18 mouse cellular contexts compared by ENCODE assay signal in genomic region chr7:145219420-145219831, GRCm38 (mm10). TPM values are rescaled to one million over a fixed set of nuclear protein-coding genes. Genes with fewer than 3 reads are reported as not detected.
DNase-seq lines count a peak whose midpoint lies in the region; ATAC-seq lines count a peak whose summit lies in the region.
"Had no signal": no experiment of that assay in that cellular context is flagged by ENCODE, and none has a peak within 500 bp of the region (broad histone marks: within the 10 kb centered on the region; RNA-seq: fewer than 3 reads in every experiment).

No protein-coding gene starts in this region.

- no peaks in the 10 kb centered on the region for H3K4me1 ChIP-seq in forebrain, embryonic 16.5 days (replicated peaks; ENCODE audit: control insufficient read depth, insufficient read depth, low read length)
- H3K4me1 ChIP-seq in forebrain, embryonic 11.5 days (replicated peaks; ENCODE audit: control insufficient read depth, insufficient read depth, low read length): no peaks in the 10 kb centered on the region; the same call in 1 of the 2 replicates
- H3K4me1 ChIP-seq in hindbrain, embryonic 16.5 days (ENCODE audit: control insufficient read depth, insufficient read depth, low read depth, low read length): no peaks in the 10 kb centered on the region
- H3K4me1 ChIP-seq in hindbrain, embryonic 14.5 days (replicated peaks; ENCODE audit: control insufficient read depth, insufficient read depth, low read length): no peaks in the 10 kb centered on the region
- H3K4me1 ChIP-seq: midbrain, embryonic 15.5 days had no signal

- ATAC-seq in forebrain, embryonic 16.5 days: peak; percentile 55
- ATAC-seq in forebrain, embryonic 11.5 days (replicated peaks; ENCODE audit: low FRiP score): no peak
- ATAC-seq in hindbrain, embryonic 16.5 days: peak; percentile 79
- ATAC-seq in hindbrain, embryonic 14.5 days (ENCODE audit: low FRiP score): no peak
- ATAC-seq: midbrain, embryonic 15.5 days had no signal

- no peak overlapping the region for H3K4me2 ChIP-seq in forebrain, embryonic 16.5 days (ENCODE audit: low read length)
- H3K4me2 ChIP-seq in forebrain, embryonic 11.5 days (ENCODE audit: low read depth, low read length, severe bottlenecking): no peak overlapping the region
- no peak overlapping the region for H3K4me2 ChIP-seq in hindbrain, embryonic 16.5 days (ENCODE audit: low read length)
- H3K4me2 ChIP-seq in hindbrain, embryonic 14.5 days (replicated peaks): no peak overlapping the region
- H3K4me2 ChIP-seq: embryonic facial prominence, embryonic 13.5 days; midbrain, embryonic 15.5 days; neural tube, embryonic 12.5 days had no signal

- no peaks in the 10 kb centered on the region for H3K9me3 ChIP-seq in forebrain, embryonic 16.5 days (ENCODE audit: control insufficient read depth, low read length)
- no peaks in the 10 kb centered on the region for H3K9me3 ChIP-seq in forebrain, embryonic 11.5 days (ENCODE audit: control insufficient read depth, low read length)
- H3K9me3 ChIP-seq in hindbrain, embryonic 16.5 days (ENCODE audit: control insufficient read depth, low read length): no peaks in the 10 kb centered on the region
- no peaks in the 10 kb centered on the region for H3K9me3 ChIP-seq in hindbrain, embryonic 14.5 days (ENCODE audit: control insufficient read depth, low read length)
- H3K9me3 ChIP-seq: embryonic facial prominence, embryonic 13.5 days; midbrain, embryonic 15.5 days; neural tube, embryonic 12.5 days had no signal

- H3K27me3 ChIP-seq in forebrain, embryonic 16.5 days (replicated peaks; ENCODE audit: control insufficient read depth, insufficient read depth, low read length): no peaks in the 10 kb centered on the region
- no peaks in the 10 kb centered on the region for H3K27me3 ChIP-seq in forebrain, embryonic 11.5 days (ENCODE audit: control insufficient read depth, insufficient read depth, low read length)
- no peaks in the 10 kb centered on the region for H3K27me3 ChIP-seq in hindbrain, embryonic 16.5 days (replicated peaks; ENCODE audit: control insufficient read depth, insufficient read depth, low read length)
- no peaks in the 10 kb centered on the region for H3K27me3 ChIP-seq in hindbrain, embryonic 14.5 days (ENCODE audit: control insufficient read depth, insufficient read depth, low read length)
- H3K27me3 ChIP-seq: embryonic facial prominence, embryonic 13.5 days; midbrain, embryonic 15.5 days; neural tube, embryonic 12.5 days had no signal

- no peaks in the 10 kb centered on the region for H3K36me3 ChIP-seq in forebrain, embryonic 16.5 days (ENCODE audit: control insufficient read depth, insufficient read depth)
- no peaks in the 10 kb centered on the region for H3K36me3 ChIP-seq in forebrain, embryonic 11.5 days (ENCODE audit: control insufficient read depth, insufficient read depth, low read length)
- no peaks in the 10 kb centered on the region for H3K36me3 ChIP-seq in hindbrain, embryonic 16.5 days (ENCODE audit: control insufficient read depth, insufficient read depth, low read length)
- H3K36me3 ChIP-seq in hindbrain, embryonic 14.5 days (replicated peaks; ENCODE audit: control insufficient read depth, insufficient read depth): no peaks in the 10 kb centered on the region
- H3K36me3 ChIP-seq: embryonic facial prominence, embryonic 13.5 days; midbrain, embryonic 15.5 days; neural tube, embryonic 12.5 days had no signal

- WGBS in forebrain, embryonic 16.5 days: 73% methylated on average over 9 of the region's 9 CpGs
- 88% methylated on average over 9 of the region's 9 CpGs for WGBS in forebrain, embryonic 11.5 days
- WGBS in hindbrain, embryonic 16.5 days: 65% methylated on average over 9 of the region's 9 CpGs
- WGBS in hindbrain, embryonic 14.5 days: 79% methylated on average over 9 of the region's 9 CpGs

- no peak for DNase-seq in forebrain, embryonic 11.5 days (ENCODE audit: low spot score)
- no peak for DNase-seq in hindbrain, embryonic 14.5 days (ENCODE audit: low spot score)
- DNase-seq in left cerebral cortex, postnatal 4 days: peak; percentile 84
- DNase-seq in left cerebral cortex, adult 11 months (ENCODE audit: low spot score): no peak
- DNase-seq in Muller cell, postnatal 12 days (ENCODE audit: inconsistent ontology term): peak; percentile 94
- no peak for DNase-seq in lung, postnatal 36 days
- DNase-seq: cerebellum, adult 11 months; heart, adult 18-20 months; lung, adult 2 months; thymus, adult 2 months had no signal

- intact Hi-C loops in left cerebral cortex, postnatal 4 days (cut with DNase I): no loop called here

- no peak overlapping the region for H3K9ac ChIP-seq in forebrain, embryonic 16.5 days (replicated peaks; ENCODE audit: low read depth, low read length)
- no peak overlapping the region for H3K9ac ChIP-seq in forebrain, embryonic 11.5 days (ENCODE audit: low read length)
- no peak overlapping the region for H3K9ac ChIP-seq in hindbrain, embryonic 16.5 days (ENCODE audit: low read depth, low read length)
- no peak overlapping the region for H3K9ac ChIP-seq in hindbrain, embryonic 14.5 days
- H3K9ac ChIP-seq: embryonic facial prominence, embryonic 13.5 days; midbrain, embryonic 15.5 days; neural tube, embryonic 12.5 days had no signal

- no peak overlapping the region for H3K4me3 ChIP-seq in forebrain, embryonic 16.5 days (replicated peaks; ENCODE audit: low read length)
- H3K4me3 ChIP-seq in forebrain, embryonic 11.5 days (ENCODE audit: low read depth, low read length): no peak overlapping the region
- no peak overlapping the region for H3K4me3 ChIP-seq in hindbrain, embryonic 16.5 days (ENCODE audit: low read length)
- no peak overlapping the region for H3K4me3 ChIP-seq in hindbrain, embryonic 14.5 days (replicated peaks; ENCODE audit: low read length)
- H3K4me3 ChIP-seq: embryonic facial prominence, embryonic 13.5 days; midbrain, embryonic 15.5 days; neural tube, embryonic 12.5 days had no signal

- no peak overlapping the region for H3K27ac ChIP-seq in forebrain, embryonic 16.5 days (ENCODE audit: low read length)
- no peak overlapping the region for H3K27ac ChIP-seq in forebrain, embryonic 11.5 days (ENCODE audit: low read depth, low read length)
- no peak overlapping the region for H3K27ac ChIP-seq in hindbrain, embryonic 16.5 days (ENCODE audit: low read depth, low read length)
- H3K27ac ChIP-seq in hindbrain, embryonic 14.5 days: no peak overlapping the region
- H3K27ac ChIP-seq: embryonic facial prominence, embryonic 13.5 days; midbrain, embryonic 15.5 days; neural tube, embryonic 12.5 days had no signal

RNA-seq across cellular contexts. Expression of gene 1810010D01Rik, which starts 11.5 kb away (rescaled TPM):
- polyA plus RNA-seq in forebrain, embryonic 16.5 days (2015; fragmentation: Nextera tagmentation; extraction: Ambion mirVana): not detected in 2 replicates
- polyA plus RNA-seq in forebrain, embryonic 11.5 days (2014; fragmentation: Nextera tagmentation; extraction: Ambion mirVana): 0.21 TPM in 1 of 2 replicates, not detected in the other
- not detected in 2 replicates for polyA plus RNA-seq in hindbrain, embryonic 16.5 days (2015; fragmentation: Nextera tagmentation; extraction: Ambion mirVana)
- not detected in 2 replicates for polyA plus RNA-seq in hindbrain, embryonic 14.5 days (2014; fragmentation: Nextera tagmentation; extraction: Ambion mirVana)
- not detected for total RNA-seq in left cerebral cortex, postnatal 4 days (2021)
- total RNA-seq: adrenal gland, adult 18-20 months; liver, adult 2 months had no signal
- polyA plus RNA-seq: heart, embryonic 16.5 days; midbrain, embryonic 15.5 days had no signal

Comparison
In these comparisons a context has a peak if more than half of its experiments do, and no peak if none do; other contexts are left out.
1. ATAC-seq: peak in forebrain, embryonic 16.5 days (single experiment) and hindbrain, embryonic 16.5 days (single experiment); none in forebrain, embryonic 11.5 days (single experiment) and hindbrain, embryonic 14.5 days (single experiment).
2. DNase-seq: peak in left cerebral cortex, postnatal 4 days (single experiment) and Muller cell, postnatal 12 days (single experiment); none in forebrain, embryonic 11.5 days (single experiment), hindbrain, embryonic 14.5 days (single experiment), left cerebral cortex, adult 11 months (single experiment) and lung, postnatal 36 days (single experiment).